Mouse (Mus musculus) liver, adult 2 months (tissue): ENCODE results near the gene Trhde. TPM values are rescaled to one million over a fixed set of nuclear protein-coding genes. Genes with fewer than 3 reads are reported as not detected.

Experiments
- DNase-seq: peaks from one replicate; pipeline ENCODE4 v3.0.0-alpha.2; 2011; ENCODE audit warnings: low read depth, low spot score; ENCODE audit errors: extremely low read depth
- H3K27ac ChIP-seq: fragments of 200-500 bp; replicated peaks from 2 replicates; pipeline ENCODE4 v1.5.1; 2012; ENCODE audit warnings: low read depth, mild to moderate bottlenecking, control low read depth, inconsistent platforms, low read length; ENCODE audit not compliant: insufficient read depth
- H3K27me3 ChIP-seq: fragments of 200-500 bp; 2 replicates; pipeline ENCODE4 v1.6.1; 2012; ENCODE audit warnings: mild to moderate bottlenecking, moderate library complexity, low read length, inconsistent platforms; ENCODE audit not compliant: control insufficient read depth, insufficient read depth
- H3K36me3 ChIP-seq: fragments of 200-500 bp; 2 replicates; pipeline ENCODE4 v1.6.1; 2012; ENCODE audit warnings: low read length, inconsistent platforms; ENCODE audit not compliant: control insufficient read depth, insufficient read depth
- H3K4me1 ChIP-seq: fragments of 200-500 bp; 2 replicates; pipeline ENCODE4 v1.6.1; 2011; ENCODE audit warnings: low read length; ENCODE audit not compliant: control insufficient read depth, insufficient read depth
- H3K4me3 ChIP-seq: fragments of 200-500 bp; 2 replicates; pipeline ENCODE4 v1.5.1; 2011; ENCODE audit warnings: low read depth, mild to moderate bottlenecking, control low read depth, low read length, moderate library complexity; ENCODE audit not compliant: insufficient read depth
- H3K79me2 ChIP-seq: fragments of 200-500 bp; 2 replicates; pipeline ENCODE4 v1.6.1; 2012; ENCODE audit warnings: inconsistent platforms, mild to moderate bottlenecking, low read length, moderate library complexity; ENCODE audit not compliant: control insufficient read depth, insufficient read depth
- H3K9ac ChIP-seq: fragments of 200-500 bp; 2 replicates; pipeline ENCODE4 v1.6.1; 2012; ENCODE audit warnings: low read depth, mild to moderate bottlenecking, control low read depth, inconsistent platforms, low read length
- CTCF ChIP-seq: fragments of 200-500 bp; IDR thresholded peaks from 2 replicates; pipeline ENCODE4 v1.5.1; 2011; ENCODE audit warnings: low read depth, low read length, control low read depth
- POLR2A ChIP-seq: fragments of 200-500 bp; IDR thresholded peaks from 2 replicates; pipeline ENCODE4 v1.6.1; 2011; ENCODE audit warnings: low read length, control low read depth; ENCODE audit not compliant: insufficient read depth; ENCODE audit errors: extremely low read depth
- WGBS: fragments of 180-500 bp; shearing (Covaris S2); methylation state at CpG from one replicate; pipeline ENCODE4 v1.1.7; 2018; 5-methylcytosine and 5-hydroxymethylcytosine counted together
- polyA plus RNA-seq: library from polyadenylated mRNA; depleted of rRNA; stranded (reverse); fragments of >200 nt; gene quantifications from 2 replicates; pipeline ENCODE4 v1.2.3, GENCODE M21; 2012
- total RNA-seq: library from RNA; depleted of rRNA; stranded (reverse); fragments of >200 nt; gene quantifications from 2 replicates; pipeline ENCODE4 v1.2.3, GENCODE M21; 2014

Trhde gene
- total and polyA plus RNA-seq, 2 experiments: 0.09 to 1.8 TPM

GRCm38 (mm10) chr10:114801457-114802160 is 498 bp downstream of the Trhde start:
- DNase-seq: peak; percentile 29
- Histone ChIP-seq H3K36me3 (no peaks in the 10 kb centered on the region), H3K27ac (no peak overlapping the region), H3K4me3 (peak overlapping the region; percentile 22; the same call in 1 of the 2 replicates), H3K4me1 (no peaks in the 10 kb centered on the region; the same call in 1 of the 2 replicates), H3K79me2 (no peaks in the 10 kb centered on the region), H3K9ac (no peak overlapping the region), H3K27me3 (peaks cover 11% of the 10 kb centered on the region)
- 1% methylated on average over 66 of the region's 66 CpGs for WGBS
- TF ChIP-seq CTCF: no peak
- no peak for TF ChIP-seq POLR2A

- 11% methylated on average over 75 of the region's 75 CpGs for WGBS
- Histone ChIP-seq H3K4me3 (peak overlapping the region; percentile 29; the same call in 1 of the 2 replicates), H3K4me1 (no peaks in the 10 kb centered on the region; the same call in 1 of the 2 replicates), H3K36me3 (no peaks in the 10 kb centered on the region), H3K27me3 (peaks cover 11% of the 10 kb centered on the region), H3K27ac (no peak overlapping the region), H3K79me2 (no peaks in the 10 kb centered on the region), H3K9ac (no peak overlapping the region; the same call in 1 of the 2 replicates)
- TF ChIP-seq CTCF (no peak), POLR2A (no peak)
- DNase-seq: peak; percentile 56
These were observed 1.5 kb downstream of the Trhde start for GRCm38 (mm10) chr10:114800331-114801304.

GRCm38 (mm10) chr10:114799481-114799880 is 2.6 kb downstream of the Trhde start:
- TF ChIP-seq CTCF (no peak), POLR2A (no peak)
- Histone ChIP-seq H3K4me1 (no peaks in the 10 kb centered on the region; the same call in 1 of the 2 replicates), H3K27ac (no peak overlapping the region), H3K36me3 (no peaks in the 10 kb centered on the region), H3K27me3 (peaks cover 11% of the 10 kb centered on the region), H3K9ac (no peak overlapping the region), H3K4me3 (no peak overlapping the region), H3K79me2 (no peaks in the 10 kb centered on the region)
- DNase-seq: peak; percentile 98
- 27% methylated on average over 4 of the region's 4 CpGs for WGBS

- H3K27me3 ChIP-seq: peaks cover 11% of the 10 kb centered on the region
- DNase-seq: peak; percentile 92
- WGBS: 38% methylated on average over 1 of the region's 1 CpGs
- TF ChIP-seq CTCF (no peak), POLR2A (no peak)
- no peak overlapping the region for H3K4me3 ChIP-seq
- H3K9ac ChIP-seq: no peak overlapping the region
- H3K27ac ChIP-seq: no peak overlapping the region
- no peaks in the 10 kb centered on the region for H3K36me3 ChIP-seq
- H3K79me2 ChIP-seq: no peaks in the 10 kb centered on the region
- H3K4me1 ChIP-seq: no peaks in the 10 kb centered on the region; the same call in 1 of the 2 replicates
These were observed 3.3 kb downstream of the Trhde start for GRCm38 (mm10) chr10:114798788-114799187.

GRCm38 (mm10) chr10:114798218-114798617 is 3.9 kb downstream of the Trhde start:
- peaks cover 11% of the 10 kb centered on the region for H3K27me3 ChIP-seq
- TF ChIP-seq POLR2A (no peak), CTCF (no peak)
- DNase-seq: peak; percentile 69
- no peaks in the 10 kb centered on the region for H3K36me3 ChIP-seq
- no peak overlapping the region for H3K27ac ChIP-seq
- H3K4me3 ChIP-seq: no peak overlapping the region
- H3K9ac ChIP-seq: no peak overlapping the region
- H3K79me2 ChIP-seq: no peaks in the 10 kb centered on the region
- no peaks in the 10 kb centered on the region; the same call in 1 of the 2 replicates for H3K4me1 ChIP-seq
- 48% methylated on average over 5 of the region's 5 CpGs for WGBS
